12 mouse cellular contexts compared by ENCODE assay signal in the genomic region with DNA sequence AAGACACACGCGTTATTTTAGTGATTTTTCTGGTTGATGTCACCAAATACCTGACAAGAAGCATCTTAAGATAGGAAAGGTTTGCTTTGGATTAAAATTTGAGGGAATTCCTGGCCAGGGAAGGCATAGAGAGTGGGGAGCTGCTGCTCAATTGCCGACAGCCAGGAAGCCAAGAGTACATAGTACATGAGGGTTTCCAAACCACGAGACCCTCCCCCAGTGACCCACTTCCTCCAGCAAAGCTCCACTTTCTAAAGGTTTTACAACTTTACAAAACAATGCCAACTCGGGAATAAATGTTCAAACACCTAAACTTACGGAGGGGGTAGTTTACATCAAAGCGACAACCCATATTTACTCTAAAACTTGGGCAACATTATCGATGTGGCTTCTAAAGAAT. TPM values are rescaled to one million over a fixed set of nuclear protein-coding genes. Genes with fewer than 3 reads are reported as not detected.
DNase-seq lines count a peak whose midpoint lies in the region; ATAC-seq and TF ChIP-seq lines count a peak whose summit lies in the region.
"Had no signal": no experiment of that assay in that cellular context is flagged by ENCODE, and none has a peak within 500 bp of the region (broad histone marks: within the 10 kb centered on the region; RNA-seq: fewer than 3 reads in every experiment).

No protein-coding gene starts in this region.

- peak overlapping the region; percentile 22; the same call in 1 of the 2 replicates for H3K4me2 ChIP-seq in embryonic facial prominence, embryonic 13.5 days
- H3K4me2 ChIP-seq in stomach, embryonic 16.5 days (ENCODE audit: low read depth, low read length): peak overlapping the region; percentile 48
- H3K4me2 ChIP-seq: liver, embryonic 13.5 days had no signal

- H3K27me3 ChIP-seq in embryonic facial prominence, embryonic 13.5 days: peaks cover 4% of the 10 kb centered on the region
- H3K27me3 ChIP-seq in embryonic facial prominence, embryonic 10.5 days (replicated peaks; ENCODE audit: low read depth, poor library complexity, severe bottlenecking): peaks cover 7% of the 10 kb centered on the region; the same call in 1 of the 2 replicates
- H3K27me3 ChIP-seq in liver, adult 2 months (ENCODE audit: control insufficient read depth, insufficient read depth, low read length): no peaks in the 10 kb centered on the region
- H3K27me3 ChIP-seq in stomach, embryonic 16.5 days (ENCODE audit: control insufficient read depth, insufficient read depth, low read length): no peaks in the 10 kb centered on the region

- H3K9me3 ChIP-seq in embryonic facial prominence, embryonic 13.5 days: no peaks in the 10 kb centered on the region
- H3K9me3 ChIP-seq in embryonic facial prominence, embryonic 10.5 days: no peaks in the 10 kb centered on the region
- H3K9me3 ChIP-seq in stomach, embryonic 16.5 days (replicated peaks; ENCODE audit: control insufficient read depth, low read length): no peaks in the 10 kb centered on the region
- H3K9me3 ChIP-seq: liver, embryonic 13.5 days had no signal

- no peak for TF ChIP-seq CTCF in liver, adult 2 months (IDR thresholded peaks at IDR 0.05; ENCODE audit: low read depth, low read length)

- H3K4me1 ChIP-seq in embryonic facial prominence, embryonic 13.5 days: peaks cover 65% of the 10 kb centered on the region
- H3K4me1 ChIP-seq in embryonic facial prominence, embryonic 10.5 days: peaks cover 55% of the 10 kb centered on the region
- peaks cover 10% of the 10 kb centered on the region for H3K4me1 ChIP-seq in liver, adult 2 months (ENCODE audit: control insufficient read depth, insufficient read depth, low read length)
- H3K4me1 ChIP-seq in stomach, embryonic 16.5 days (ENCODE audit: control insufficient read depth, insufficient read depth, low read length): peaks cover 66% of the 10 kb centered on the region

- peaks cover 14% of the 10 kb centered on the region; the same call in 1 of the 2 replicates for H3K79me2 ChIP-seq in liver, adult 2 months (ENCODE audit: control insufficient read depth, insufficient read depth, low read length)

- TF ChIP-seq POLR2A in liver, adult 2 months (IDR thresholded peaks at IDR 0.05; ENCODE audit: extremely low read depth, insufficient read depth, low read length): no peak

- no peak overlapping the region for H3K4me3 ChIP-seq in embryonic facial prominence, embryonic 13.5 days
- no peak overlapping the region for H3K4me3 ChIP-seq in embryonic facial prominence, embryonic 10.5 days
- no peak overlapping the region for H3K4me3 ChIP-seq in liver, adult 2 months (ENCODE audit: insufficient read depth, low read depth, low read length)
- no peak overlapping the region for H3K4me3 ChIP-seq in stomach, embryonic 16.5 days (replicated peaks; ENCODE audit: low read length)
- H3K4me3 ChIP-seq: liver, embryonic 13.5 days had no signal

- no peaks in the 10 kb centered on the region for H3K36me3 ChIP-seq in embryonic facial prominence, embryonic 13.5 days
- no peaks in the 10 kb centered on the region for H3K36me3 ChIP-seq in embryonic facial prominence, embryonic 10.5 days (replicated peaks)
- H3K36me3 ChIP-seq in liver, adult 2 months (ENCODE audit: control insufficient read depth, insufficient read depth, low read length): no peaks in the 10 kb centered on the region
- H3K36me3 ChIP-seq in stomach, embryonic 16.5 days (ENCODE audit: control insufficient read depth, insufficient read depth, low read length): no peaks in the 10 kb centered on the region
- H3K36me3 ChIP-seq: liver, embryonic 13.5 days had no signal

- DNase-seq in embryonic facial prominence, embryonic 10.5 days (ENCODE audit: low spot score): no peak
- no peak for DNase-seq in liver, adult 2 months (ENCODE audit: extremely low read depth, low read depth, low spot score)
- DNase-seq in liver: no peak
- DNase-seq in thymus, postnatal 0 days (ENCODE audit: low spot score): peak; percentile 47
- DNase-seq in thymus, postnatal 25 days: no peak
- DNase-seq: adrenal gland, postnatal 36 days; cerebellum, adult 11-12 months; layer of hippocampus, postnatal 36 days; liver, embryonic 13.5 days had no signal

- no peak overlapping the region for H3K9ac ChIP-seq in embryonic facial prominence, embryonic 13.5 days
- no peak overlapping the region for H3K9ac ChIP-seq in liver, adult 2 months (ENCODE audit: low read depth, low read length)
- no peak overlapping the region for H3K9ac ChIP-seq in stomach, embryonic 16.5 days (ENCODE audit: low read length)
- H3K9ac ChIP-seq: liver, embryonic 13.5 days had no signal

- peak overlapping the region; percentile 45; the same call in 1 of the 2 replicates for H3K27ac ChIP-seq in embryonic facial prominence, embryonic 13.5 days
- no peak overlapping the region for H3K27ac ChIP-seq in embryonic facial prominence, embryonic 10.5 days (replicated peaks)
- peak overlapping the region; percentile 80 for H3K27ac ChIP-seq in liver, adult 2 months (replicated peaks; ENCODE audit: insufficient read depth, low read depth, low read length)
- peak overlapping the region; percentile 61 for H3K27ac ChIP-seq in stomach, embryonic 16.5 days (ENCODE audit: low read length)
- H3K27ac ChIP-seq: liver, embryonic 13.5 days had no signal

- no peak for ATAC-seq in embryonic facial prominence, embryonic 13.5 days (ENCODE audit: insufficient number of reproducible peaks, insufficient read depth, low FRiP score, low TSS enrichment, low read depth)
- ATAC-seq in stomach, embryonic 16.5 days (ENCODE audit: insufficient read depth, low FRiP score): no peak
- ATAC-seq in megakaryocyte-erythroid progenitor cell, adult 5-6 weeks (replicated peaks; ENCODE audit: low FRiP score, low TSS enrichment, poor library complexity, severe bottlenecking): no peak

- 75% methylated on average over 8 of the region's 8 CpGs for WGBS in embryonic facial prominence, embryonic 13.5 days
- 87% methylated on average over 8 of the region's 8 CpGs for WGBS in embryonic facial prominence, embryonic 10.5 days
- WGBS in liver, adult 2 months: 23% methylated on average over 8 of the region's 8 CpGs
- 75% methylated on average over 8 of the region's 8 CpGs for WGBS in stomach, embryonic 16.5 days

RNA-seq across cellular contexts. Expression of a gene that starts 6.8 kb away (rescaled TPM):
- 6.7 and 7.0 TPM in 2 replicates for polyA plus RNA-seq in embryonic facial prominence, embryonic 13.5 days (2015; fragmentation: Nextera tagmentation; extraction: Ambion mirVana)
- 4.7 and 5.5 TPM in 2 replicates for polyA plus RNA-seq in embryonic facial prominence, embryonic 10.5 days (2016; fragmentation: Nextera tagmentation; extraction: Ambion mirVana)
- 7.9 and 8.4 TPM in 2 replicates for total RNA-seq in liver, adult 2 months (2014; rRNA removed)
- polyA plus RNA-seq in liver, adult 2 months (2012; rRNA removed): 11.0 and 13.1 TPM in 2 replicates
- 17.8 and 18.4 TPM in 2 replicates for polyA plus RNA-seq in thymus, postnatal 0 days (2015; fragmentation: Nextera tagmentation; extraction: Ambion mirVana)
- 59.8 and 64.7 TPM in 2 replicates for polyA plus RNA-seq in stomach, embryonic 16.5 days (2015; fragmentation: Nextera tagmentation; extraction: Ambion mirVana)
- total RNA-seq in megakaryocyte-erythroid progenitor cell, adult 5-6 weeks (2014; fragmentation: Nextera tagmentation): 1.1 TPM in 1 of 2 replicates, not detected in the other
- 0.76 TPM in 1 of 2 replicates, not detected in the other for total RNA-seq in megakaryocyte-erythroid progenitor cell, adult 5-6 weeks (2017)
